Mouse (Mus musculus): ENCODE measurements around the gene Cdca7l. TPM values are rescaled to one million over a fixed set of nuclear protein-coding genes. Genes with fewer than 3 reads are reported as not detected.

Gene Cdca7l
- 57.3 TPM for polyA plus RNA-seq (2017; shearing (Covaris generic))

GRCm38 (mm10) chr12:117803989-117804388, at the start of gene Cdca7l:
Cdca7l (plus strand) TSS chr12:117804289.

